Mouse (Mus musculus) lung, embryonic 14.5 days (tissue): ENCODE results near the gene Nit1. TPM values are rescaled to one million over a fixed set of nuclear protein-coding genes. Genes with fewer than 3 reads are reported as not detected.
"Not testable (repeated sequence)": the region's sequence is repeated elsewhere in the genome, so short reads cannot be mapped to it uniquely, and the experiment has no call there.

Experiments used
- ATAC-seq: fragments of 200-750 bp; cut with Nextera tagmentation; 2 replicates; pipeline ENCODE4 v1.8.0; 2017; ENCODE audit warnings: mild to moderate bottlenecking, moderate TSS enrichment, moderate library complexity; ENCODE audit not compliant: insufficient read depth
- DNase-seq: peaks from one replicate; pipeline ENCODE4 v3.0.0-alpha.2; 2015
- H3K27ac ChIP-seq: fragments of 300-500 bp; sonication (generic); 2 replicates; pipeline ENCODE4 v1.5.1; 2014; ENCODE audit warnings: low read depth, mild to moderate bottlenecking, moderate library complexity
- H3K27me3 ChIP-seq: fragments of 300-500 bp; sonication (generic); 2 replicates; pipeline ENCODE4 v1.6.1; 2014; ENCODE audit warnings: low read length, control low read depth; ENCODE audit not compliant: insufficient read depth
- H3K36me3 ChIP-seq: fragments of 300-500 bp; sonication (generic); 2 replicates; pipeline ENCODE4 v1.6.1; 2014; ENCODE audit warnings: control low read depth; ENCODE audit not compliant: insufficient read depth
- H3K4me1 ChIP-seq: fragments of 300-500 bp; sonication (generic); 2 replicates; pipeline ENCODE4 v1.6.1; 2014; ENCODE audit warnings: antibody characterized with exemption, control low read depth; ENCODE audit not compliant: insufficient read depth
- H3K4me2 ChIP-seq: fragments of 300-500 bp; sonication (generic); 2 replicates; pipeline ENCODE4 v1.6.1; 2014; ENCODE audit warnings: mild to moderate bottlenecking
- H3K4me3 ChIP-seq: fragments of 300-500 bp; sonication (generic); 2 replicates; pipeline ENCODE4 v1.5.1; 2014; ENCODE audit warnings: low read depth, low read length
- H3K9ac ChIP-seq: fragments of 300-500 bp; sonication (generic); 2 replicates; pipeline ENCODE4 v1.6.1; 2014
- H3K9me3 ChIP-seq: fragments of 300-500 bp; sonication (generic); 2 replicates; pipeline ENCODE4 v1.6.1; 2016; ENCODE audit warnings: low read depth, low read length, control low read depth
- CTCF ChIP-seq: IDR thresholded peaks from 2 replicates; pipeline ENCODE4 v1.5.1; 2016; ENCODE audit warnings: antibody characterized with exemption, low read depth
- WGBS: fragments of 180-500 bp; shearing (Covaris S2); extraction: QIAGEN DNeasy Blood & Tissue Kit; methylation state at CpG from one replicate; pipeline ENCODE4 v1.1.7; 2014; 5-methylcytosine and 5-hydroxymethylcytosine counted together
- polyA plus RNA-seq: library from polyadenylated mRNA; unstranded; fragments of >200 nt; fragmentation: Nextera tagmentation; extraction: Ambion mirVana; gene quantifications from 2 replicates; pipeline ENCODE4 v1.2.1, GENCODE M21; 2014

Nit1 gene
- polyA plus RNA-seq, 1 experiment from 2014 or later: 27.5 TPM

DNA sequence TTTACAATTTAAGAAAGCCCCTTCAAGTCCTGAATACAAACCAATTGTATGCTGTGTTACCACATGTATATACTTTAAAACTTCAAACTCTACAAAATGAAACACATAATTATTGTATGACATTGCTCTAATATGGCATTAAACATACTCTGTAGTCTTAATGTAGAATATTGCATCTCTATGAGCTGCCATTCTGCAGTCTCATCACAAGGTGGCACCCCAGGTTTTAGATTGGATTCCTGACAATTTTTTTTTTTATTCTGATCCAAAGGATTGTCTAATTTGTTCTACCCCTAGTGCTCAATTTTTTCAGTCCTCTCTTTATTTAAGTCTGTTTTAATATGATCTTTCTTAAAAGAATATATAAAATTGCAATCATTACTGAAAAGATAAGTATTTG lies 24.0 kb downstream of the Nit1 start:
- Histone ChIP-seq H3K9me3 (no peaks in the 10 kb centered on the region), H3K4me1 (no peaks in the 10 kb centered on the region), H3K4me3 (no peak overlapping the region), H3K27ac (no peak overlapping the region), H3K9ac (no peak overlapping the region), H3K27me3 (no peaks in the 10 kb centered on the region), H3K4me2 (no peak overlapping the region), H3K36me3 (0 out of 2 replicates have a peak, but pooled peaks cover 5% of the 10 kb centered on the region)
- peak; percentile 69 for TF ChIP-seq CTCF
- no peak for ATAC-seq
- DNase-seq: peak; percentile 75

DNA sequence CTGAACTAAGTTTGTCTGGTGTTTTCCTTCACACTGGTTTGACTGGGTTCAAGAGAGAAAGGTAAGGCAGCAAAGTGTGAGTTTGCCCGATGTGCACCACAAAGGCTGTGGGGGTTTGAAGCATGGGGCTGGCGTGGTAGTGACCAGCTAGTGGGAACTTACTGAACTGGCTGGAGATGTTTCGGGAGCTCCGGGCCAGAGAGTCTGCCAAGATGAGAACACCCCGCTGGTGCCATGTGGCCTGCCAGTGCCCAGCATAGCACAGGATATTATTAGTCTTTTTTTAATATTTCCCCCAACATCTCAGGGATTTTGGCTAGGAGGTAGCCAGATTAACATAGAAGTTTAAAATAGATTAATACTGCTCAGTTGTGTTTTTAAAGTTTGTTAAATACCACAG lies 25.3 kb downstream of the Nit1 start:
- 0 out of 2 replicates have a peak, but pooled peaks cover 5% of the 10 kb centered on the region for H3K36me3 ChIP-seq
- H3K4me2 ChIP-seq: peak overlapping the region; percentile 29; the same call in 1 of the 2 replicates
- H3K4me1 ChIP-seq: no peaks in the 10 kb centered on the region
- TF ChIP-seq CTCF: no peak
- ATAC-seq: no peak
- H3K4me3 ChIP-seq: no peak overlapping the region
- DNase-seq: no peak
- WGBS: 19% methylated on average over 5 of the region's 5 CpGs
- no peaks in the 10 kb centered on the region for H3K27me3 ChIP-seq
- H3K27ac ChIP-seq: no peak overlapping the region
- no peaks in the 10 kb centered on the region for H3K9me3 ChIP-seq
- no peak overlapping the region for H3K9ac ChIP-seq

DNA sequence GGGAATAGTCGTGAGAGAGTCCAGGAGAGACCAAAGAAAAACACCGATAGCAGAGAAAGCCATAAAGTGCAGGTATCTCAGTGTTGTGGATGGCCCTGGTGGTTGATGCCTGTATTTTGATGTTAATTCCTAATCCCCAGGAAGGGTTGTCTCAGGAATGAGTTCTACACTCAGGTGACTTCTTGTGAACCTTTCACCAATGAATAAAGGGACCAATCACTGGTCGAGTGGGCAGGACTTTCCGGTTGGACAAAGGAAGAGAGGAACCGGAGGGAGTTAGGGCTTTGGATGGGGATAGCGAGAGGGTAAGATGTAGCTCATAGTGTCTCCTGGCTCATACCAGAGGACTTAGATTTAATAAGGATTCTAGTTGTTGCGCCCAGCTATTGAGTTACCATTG lies 25.7 kb downstream of the Nit1 start:
- Histone ChIP-seq H3K9ac (no peak overlapping the region), H3K4me3 (no peak overlapping the region)

GRCm38 (mm10) chr1:171309321-171309720 lies 36.1 kb downstream of the Nit1 start:
- Histone ChIP-seq H3K27me3 (no peaks in the 10 kb centered on the region), H3K4me1 (no peaks in the 10 kb centered on the region), H3K9ac (no peak overlapping the region), H3K36me3 (no peaks in the 10 kb centered on the region), H3K4me3 (no peak overlapping the region), H3K4me2 (no peak overlapping the region), H3K27ac (no peak overlapping the region), H3K9me3 (no peaks in the 10 kb centered on the region)
- ATAC-seq (no peak), DNase-seq (no peak)
- TF ChIP-seq CTCF: no peak
- 53% methylated on average over 2 of the region's 2 CpGs for WGBS

More for the DNA sequence above, 25.7 kb downstream of the Nit1 start:
- no peaks in the 10 kb centered on the region for H3K27me3 ChIP-seq
- H3K27ac ChIP-seq: no peak overlapping the region
- DNase-seq (no peak), ATAC-seq (no peak)
- TF ChIP-seq CTCF: no peak
- H3K4me1 ChIP-seq: no peaks in the 10 kb centered on the region
- 0 out of 2 replicates have a peak, but pooled peaks cover 1% of the 10 kb centered on the region for H3K36me3 ChIP-seq
- no peaks in the 10 kb centered on the region for H3K9me3 ChIP-seq
- 19% methylated on average over 7 of the region's 7 CpGs for WGBS
- peak overlapping the region; percentile 29; the same call in 1 of the 2 replicates for H3K4me2 ChIP-seq

GRCm38 (mm10) chr1:171306157-171306556 lies 39.3 kb downstream of the Nit1 start:
- DNase-seq, H3K27me3 ChIP-seq, H3K9ac ChIP-seq, H3K36me3 ChIP-seq, H3K4me1 ChIP-seq, H3K27ac ChIP-seq, H3K4me2 ChIP-seq, ATAC-seq, H3K4me3 ChIP-seq, H3K9me3 ChIP-seq: not testable (repeated sequence)
- 60% methylated on average over 5 of the region's 5 CpGs for WGBS

GRCm38 (mm10) chr1:171298226-171298625 lies 47.2 kb downstream of the Nit1 start:
- ATAC-seq: no peak
- Histone ChIP-seq H3K4me1 (peaks cover 4% of the 10 kb centered on the region; the same call in 1 of the 2 replicates), H3K9ac (no peak overlapping the region), H3K27me3 (peaks cover 8% of the 10 kb centered on the region; the same call in 1 of the 2 replicates), H3K36me3 (no peaks in the 10 kb centered on the region), H3K4me2 (no peak overlapping the region), H3K9me3 (no peaks in the 10 kb centered on the region), H3K4me3 (no peak overlapping the region), H3K27ac (no peak overlapping the region)
- 45% methylated on average over 3 of the region's 3 CpGs for WGBS
- no peak for TF ChIP-seq CTCF
- no peak for DNase-seq

- no peak for TF ChIP-seq CTCF
- ATAC-seq (0 out of 2 replicates have a peak, but pooled peaks have one; percentile 13), DNase-seq (no peak)
- H3K4me3 ChIP-seq: peak overlapping the region; percentile 64
- WGBS: 12% methylated on average over 3 of the region's 3 CpGs
- peak overlapping the region; percentile 86 for H3K9ac ChIP-seq
- peaks cover 1% of the 10 kb centered on the region for H3K36me3 ChIP-seq
- H3K27me3 ChIP-seq: peaks cover 8% of the 10 kb centered on the region; the same call in 1 of the 2 replicates
- H3K4me2 ChIP-seq: peak overlapping the region; percentile 89
- peaks cover 4% of the 10 kb centered on the region; the same call in 1 of the 2 replicates for H3K4me1 ChIP-seq
- peak overlapping the region; percentile 98 for H3K27ac ChIP-seq
- H3K9me3 ChIP-seq: no peaks in the 10 kb centered on the region
Observed at GRCm38 (mm10) chr1:171295063-171295402, 50.4 kb downstream of the Nit1 start.
